Comparison of ENCODE assay signal across 34 mouse cellular contexts in the genomic region with DNA sequence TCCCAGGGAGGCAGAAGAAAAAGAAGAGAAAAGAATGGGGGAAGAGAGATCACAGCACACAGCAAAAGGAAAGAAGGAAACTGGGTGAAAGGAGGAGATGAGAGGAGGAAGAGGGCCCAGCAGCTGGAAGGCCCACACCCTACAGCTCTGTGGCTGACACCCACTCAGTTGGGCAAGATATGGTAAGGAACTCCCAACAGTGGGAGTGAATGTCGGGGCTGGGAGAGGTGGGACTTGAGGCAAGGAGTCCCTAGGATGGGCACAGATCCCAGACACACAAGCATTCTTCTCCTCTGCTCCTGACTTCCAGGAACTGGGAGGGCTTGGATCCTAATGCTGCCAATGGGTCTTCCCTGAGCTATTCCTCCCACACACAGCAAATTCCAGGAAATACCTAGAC. TPM values are rescaled to one million over a fixed set of nuclear protein-coding genes. Genes with fewer than 3 reads are reported as not detected.
DNase-seq lines count a peak whose midpoint lies in the region; ATAC-seq and TF ChIP-seq lines count a peak whose summit lies in the region.
"Had no signal": no experiment of that assay in that cellular context is flagged by ENCODE, and none has a peak within 500 bp of the region (broad histone marks: within the 10 kb centered on the region; RNA-seq: fewer than 3 reads in every experiment).

No protein-coding gene starts in this region.

- H3K36me3 ChIP-seq in lung, postnatal 0 days (ENCODE audit: insufficient read depth, low read length), result no peaks in the 10 kb centered on the region
- no peaks in the 10 kb centered on the region; the same call in 1 of the 2 replicates for H3K36me3 ChIP-seq in forebrain, embryonic 16.5 days (ENCODE audit: control insufficient read depth, insufficient read depth)
- H3K36me3 ChIP-seq: midbrain, embryonic 12.5 days had no signal

- TF ChIP-seq EP300 in lung, postnatal 0 days (IDR thresholded peaks at IDR 0.05), result no peak

- H3K4me2 ChIP-seq in lung, postnatal 0 days (replicated peaks; ENCODE audit: low read depth, low read length), result no peak overlapping the region
- H3K4me2 ChIP-seq in forebrain, embryonic 16.5 days (ENCODE audit: low read length), result no peak overlapping the region
- H3K4me2 ChIP-seq: embryonic facial prominence, embryonic 12.5 days; forebrain, embryonic 13.5 days; heart, embryonic 15.5 days; hindbrain, embryonic 12.5 days; midbrain, embryonic 12.5 days had no signal

- TF ChIP-seq POLR2A in lung, adult 2 months (IDR thresholded peaks at IDR 0.05; ENCODE audit: borderline replicate concordance, extremely low read depth, low read depth, low read length), result no peak

- intact Hi-C loops in gastrocnemius, adult 2 months (cut with DNase I), result no loop called here

- H3K4me1 ChIP-seq in lung, adult 2 months (ENCODE audit: control insufficient read depth, insufficient read depth, low read length), result no peaks in the 10 kb centered on the region
- no peaks in the 10 kb centered on the region for H3K4me1 ChIP-seq in lung, postnatal 0 days (ENCODE audit: insufficient read depth, low read depth, low read length)
- no peaks in the 10 kb centered on the region for H3K4me1 ChIP-seq in forebrain, embryonic 16.5 days (replicated peaks; ENCODE audit: control insufficient read depth, insufficient read depth, low read length)
- H3K4me1 ChIP-seq: embryonic facial prominence, embryonic 12.5 days; forebrain, embryonic 13.5 days; heart, embryonic 15.5 days; hindbrain, embryonic 12.5 days; midbrain, embryonic 12.5 days had no signal

- H3K9me3 ChIP-seq in lung, postnatal 0 days (ENCODE audit: low read length), result no peaks in the 10 kb centered on the region
- no peaks in the 10 kb centered on the region for H3K9me3 ChIP-seq in forebrain, embryonic 16.5 days (ENCODE audit: control insufficient read depth, low read length)
- H3K9me3 ChIP-seq: embryonic facial prominence, embryonic 12.5 days; forebrain, embryonic 13.5 days; heart, embryonic 15.5 days; hindbrain, embryonic 12.5 days; midbrain, embryonic 12.5 days had no signal

- H3K9ac ChIP-seq in lung, postnatal 0 days (replicated peaks; ENCODE audit: low read depth), result no peak overlapping the region
- H3K9ac ChIP-seq in forebrain, embryonic 16.5 days (replicated peaks; ENCODE audit: low read depth, low read length), result no peak overlapping the region
- H3K9ac ChIP-seq: embryonic facial prominence, embryonic 12.5 days; forebrain, embryonic 13.5 days; heart, embryonic 15.5 days; hindbrain, embryonic 12.5 days; midbrain, embryonic 12.5 days had no signal

- H3K27me3 ChIP-seq in lung, postnatal 0 days (replicated peaks; ENCODE audit: insufficient read depth, low read length), result no peaks in the 10 kb centered on the region
- H3K27me3 ChIP-seq in forebrain, embryonic 16.5 days (replicated peaks; ENCODE audit: control insufficient read depth, insufficient read depth, low read length), result no peaks in the 10 kb centered on the region
- H3K27me3 ChIP-seq: embryonic facial prominence, embryonic 12.5 days; forebrain, embryonic 13.5 days; heart, embryonic 15.5 days; hindbrain, embryonic 12.5 days; midbrain, embryonic 12.5 days had no signal

- 0 out of 2 replicates have a peak overlapping the region, but pooled peaks have one; percentile 12 for H3K27ac ChIP-seq in gastrocnemius, adult 2 months
- H3K27ac ChIP-seq in lung, postnatal 0 days (ENCODE audit: low read length), result no peak overlapping the region
- H3K27ac ChIP-seq in forebrain, embryonic 16.5 days (ENCODE audit: low read length), result no peak overlapping the region
- H3K27ac ChIP-seq: embryonic facial prominence, embryonic 12.5 days; forebrain, embryonic 13.5 days; heart, embryonic 15.5 days; hindbrain, embryonic 12.5 days; midbrain, embryonic 12.5 days had no signal

- peak; percentile 44 for DNase-seq in gastrocnemius, adult 2 months
- DNase-seq in gastrocnemius, postnatal 4 days (ENCODE audit: low spot score in 2 of 2), result no peak
- DNase-seq in lung, adult 18-20 months, result peak; percentile 48 to 54
- no peak for DNase-seq in lung, adult 2 months
- peak; percentile 67 for DNase-seq in lung, postnatal 0 days (ENCODE audit: low spot score)
- no peak for DNase-seq in spleen, postnatal 4 days (ENCODE audit: low spot score in 2 of 2)
- DNase-seq: cerebellum, adult 11-12 months; cerebellum, postnatal 25 days; kidney, postnatal 25 days; layer of hippocampus, postnatal 36 days; right cerebral cortex, postnatal 14 days; thymus, postnatal 25 days had no signal

- ATAC-seq in lung, postnatal 0 days, result peak; percentile 39
- ATAC-seq in megakaryocyte, adult 5-6 weeks (ENCODE audit: poor library complexity, severe bottlenecking), result peak; percentile 16; the same call in 1 of the 2 replicates
- no peak for ATAC-seq in forebrain, embryonic 16.5 days
- ATAC-seq: forebrain, embryonic 13.5 days; intestine, postnatal 0 days had no signal

- H3K4me3 ChIP-seq in gastrocnemius, adult 2 months, result no peak overlapping the region
- H3K4me3 ChIP-seq in lung, adult 2 months (replicated peaks; ENCODE audit: extremely low read depth, low read depth, low read length), result no peak overlapping the region
- H3K4me3 ChIP-seq in lung, postnatal 0 days (ENCODE audit: low read depth, low read length), result no peak overlapping the region
- no peak overlapping the region for H3K4me3 ChIP-seq in forebrain, embryonic 16.5 days (replicated peaks; ENCODE audit: low read length)
- H3K4me3 ChIP-seq: embryonic facial prominence, embryonic 12.5 days; erythroblast, embryonic 14.5 days; forebrain, embryonic 13.5 days; heart, embryonic 15.5 days; hindbrain, embryonic 12.5 days; midbrain, embryonic 12.5 days had no signal

- no peak for TF ChIP-seq CTCF in gastrocnemius, adult 2 months (IDR thresholded peaks at IDR 0.05)
- TF ChIP-seq CTCF in lung, adult 2 months (IDR thresholded peaks at IDR 0.05; ENCODE audit: insufficient read depth, low read length), result no peak
- TF ChIP-seq CTCF in lung, postnatal 0 days (IDR thresholded peaks at IDR 0.05), result no peak

- 15% methylated on average over 1 of the region's 1 CpGs for WGBS in lung, adult 2 months
- 32% methylated on average over 1 of the region's 1 CpGs for WGBS in lung, postnatal 0 days
- WGBS in forebrain, embryonic 16.5 days, result 67% methylated on average over 1 of the region's 1 CpGs

RNA-seq across cellular contexts. Expression of gene Has1, which starts 7.4 kb away (rescaled TPM):
- total RNA-seq in gastrocnemius, adult 2 months (2021), result under 1 TPM; 0.13 to 0.22 TPM
- total RNA-seq in gastrocnemius, postnatal 4 days (2021), result under 1 TPM; 0.18 to 0.69 TPM
- polyA plus RNA-seq in lung, adult 2 months (2012; rRNA removed), result 1.9 and 3.8 TPM in 2 replicates
- 1.9 and 2.4 TPM in 2 replicates for polyA plus RNA-seq in lung, postnatal 0 days (2015; fragmentation: Nextera tagmentation; extraction: Ambion mirVana)
- not detected in 2 replicates for total RNA-seq in megakaryocyte, adult 5-6 weeks (2015)
- not detected in 2 replicates for total RNA-seq in megakaryocyte, adult 5-6 weeks (2017)
- 0.32 and 0.92 TPM in 2 replicates for polyA plus RNA-seq in forebrain, embryonic 16.5 days (2015; fragmentation: Nextera tagmentation; extraction: Ambion mirVana)
- total RNA-seq: granulocyte monocyte progenitor cell, adult 5-6 weeks; liver, adult 2 months; megakaryocyte progenitor cell, adult 5-6 weeks; neutrophil, adult 5-6 weeks had no signal
- polyA plus RNA-seq: erythroblast, embryonic 14.5 days; liver, adult 2 months; testis, adult 2 months had no signal

RNA-seq across cellular contexts. Expression of gene Fpr1, which starts 21.4 kb away (rescaled TPM):
- total RNA-seq in gastrocnemius, adult 2 months (2021), result not detected
- under 1 TPM; 0.20 to 0.26 TPM for total RNA-seq in gastrocnemius, postnatal 4 days (2021)
- 15.1 and 19.0 TPM in 2 replicates for polyA plus RNA-seq in lung, adult 2 months (2012; rRNA removed)
- polyA plus RNA-seq in lung, postnatal 0 days (2015; fragmentation: Nextera tagmentation; extraction: Ambion mirVana), result 13.7 and 14.9 TPM in 2 replicates
- total RNA-seq in megakaryocyte, adult 5-6 weeks (2015), result 65.4 and 74.3 TPM in 2 replicates
- 53.9 and 57.5 TPM in 2 replicates for total RNA-seq in megakaryocyte, adult 5-6 weeks (2017)
- not detected in 2 replicates for polyA plus RNA-seq in forebrain, embryonic 16.5 days (2015; fragmentation: Nextera tagmentation; extraction: Ambion mirVana)
- total RNA-seq: adrenal gland, adult 18-20 months; ES-E14; layer of hippocampus, adult 8-10 months; layer of hippocampus, postnatal 36 days; left cerebral cortex, postnatal 10 days had no signal
- polyA plus RNA-seq: erythroblast, embryonic 14.5 days; forebrain, embryonic 13.5 days; hindbrain, embryonic 12.5 days; limb, embryonic 11.5 days; midbrain, embryonic 12.5 days; testis, adult 2 months had no signal

RNA-seq across cellular contexts. Expression of gene Fpr2, which starts 25.3 kb away (rescaled TPM):
- total RNA-seq in gastrocnemius, adult 2 months (2021), result not detected
- under 1 TPM in 1 of 2 experiments, not detected in 1; 0.98 TPM for total RNA-seq in gastrocnemius, postnatal 4 days (2021)
- polyA plus RNA-seq in lung, adult 2 months (2012; rRNA removed), result 5.4 and 10.9 TPM in 2 replicates
- polyA plus RNA-seq in lung, postnatal 0 days (2015; fragmentation: Nextera tagmentation; extraction: Ambion mirVana), result 12.6 and 15.4 TPM in 2 replicates
- total RNA-seq in megakaryocyte, adult 5-6 weeks (2015), result 335 and 343 TPM in 2 replicates
- total RNA-seq in megakaryocyte, adult 5-6 weeks (2017), result 80.8 and 91.0 TPM in 2 replicates
- polyA plus RNA-seq in forebrain, embryonic 16.5 days (2015; fragmentation: Nextera tagmentation; extraction: Ambion mirVana), result not detected in 2 replicates
- total RNA-seq: adrenal gland, adult 18-20 months; ES-E14; layer of hippocampus, adult 8-10 months; layer of hippocampus, postnatal 36 days; left cerebral cortex, postnatal 10 days had no signal
- polyA plus RNA-seq: embryonic facial prominence, embryonic 12.5 days; erythroblast, embryonic 14.5 days; forebrain, embryonic 13.5 days; hindbrain, embryonic 12.5 days; intestine, postnatal 0 days; limb, embryonic 11.5 days; midbrain, embryonic 12.5 days; testis, adult 2 months had no signal

RNA-seq across cellular contexts. Expression of gene Fpr3, which starts 25.3 kb away (rescaled TPM):
- total RNA-seq in gastrocnemius, adult 2 months (2021), result not detected
- not detected for total RNA-seq in gastrocnemius, postnatal 4 days (2021)
- not detected in 2 replicates for polyA plus RNA-seq in lung, adult 2 months (2012; rRNA removed)
- not detected in 2 replicates for polyA plus RNA-seq in lung, postnatal 0 days (2015; fragmentation: Nextera tagmentation; extraction: Ambion mirVana)
- not detected in 2 replicates for total RNA-seq in megakaryocyte, adult 5-6 weeks (2015)
- not detected in 2 replicates for total RNA-seq in megakaryocyte, adult 5-6 weeks (2017)
- polyA plus RNA-seq in forebrain, embryonic 16.5 days (2015; fragmentation: Nextera tagmentation; extraction: Ambion mirVana), result not detected in 2 replicates
- total RNA-seq: adrenal gland, adult 18-20 months; adrenal gland, postnatal 4 days; ES-E14; granulocyte monocyte progenitor cell, adult 5-6 weeks; layer of hippocampus, adult 8-10 months; layer of hippocampus, postnatal 36 days; left cerebral cortex, postnatal 10 days; liver, adult 2 months; megakaryocyte progenitor cell, adult 5-6 weeks; neutrophil, adult 5-6 weeks had no signal
- polyA plus RNA-seq: embryonic facial prominence, embryonic 12.5 days; erythroblast, embryonic 14.5 days; forebrain, embryonic 13.5 days; heart, embryonic 15.5 days; hindbrain, embryonic 12.5 days; intestine, postnatal 0 days; kidney, embryonic 14.5 days; limb, embryonic 11.5 days; liver, adult 2 months; liver, embryonic 16.5 days; midbrain, embryonic 12.5 days; testis, adult 2 months had no signal

RNA-seq across cellular contexts. Expression of gene Spaca6, which starts 35.4 kb away (rescaled TPM):
- total RNA-seq in gastrocnemius, adult 2 months (2021), result 1 to 10 TPM; 8.4 to 8.9 TPM
- 10 to 100 TPM; 37.3 to 49.3 TPM for total RNA-seq in gastrocnemius, postnatal 4 days (2021)
- polyA plus RNA-seq in lung, adult 2 months (2012; rRNA removed), result 38.5 and 56.7 TPM in 2 replicates
- 16.6 and 17.9 TPM in 2 replicates for polyA plus RNA-seq in lung, postnatal 0 days (2015; fragmentation: Nextera tagmentation; extraction: Ambion mirVana)
- total RNA-seq in megakaryocyte, adult 5-6 weeks (2015), result 7.5 and 10.1 TPM in 2 replicates
- 1.9 TPM in 1 of 2 replicates, not detected in the other for total RNA-seq in megakaryocyte, adult 5-6 weeks (2017)
- polyA plus RNA-seq in forebrain, embryonic 16.5 days (2015; fragmentation: Nextera tagmentation; extraction: Ambion mirVana), result 19.0 and 30.7 TPM in 2 replicates
- polyA plus RNA-seq: erythroblast, embryonic 14.5 days had no signal

Comparison
In these comparisons a context has a peak if more than half of its experiments do, and no peak if none do; other contexts are left out.
1. DNase-seq: peak in gastrocnemius, adult 2 months (single experiment), lung, adult 18-20 months (2 of 2) and lung, postnatal 0 days (single experiment); none in gastrocnemius, postnatal 4 days (0 of 2), lung, adult 2 months (single experiment) and spleen, postnatal 4 days (0 of 2).
2. RNA of gene Fpr1, which starts 21.4 kb away (total RNA-seq): 53.9 to 74.3 TPM in megakaryocyte, adult 5-6 weeks; 0.20 to 0.26 TPM in gastrocnemius, postnatal 4 days and not detected in gastrocnemius, adult 2 months; every median in the first group is over 10 times any median in the second.
3. RNA of gene Fpr2, which starts 25.3 kb away (total RNA-seq): 80.8 to 343 TPM in megakaryocyte, adult 5-6 weeks; 0.98 TPM in gastrocnemius, postnatal 4 days and not detected in gastrocnemius, adult 2 months; every median in the first group is over 10 times any median in the second.